ENCODE assay signal across 17 mouse cellular contexts in the genomic region with DNA sequence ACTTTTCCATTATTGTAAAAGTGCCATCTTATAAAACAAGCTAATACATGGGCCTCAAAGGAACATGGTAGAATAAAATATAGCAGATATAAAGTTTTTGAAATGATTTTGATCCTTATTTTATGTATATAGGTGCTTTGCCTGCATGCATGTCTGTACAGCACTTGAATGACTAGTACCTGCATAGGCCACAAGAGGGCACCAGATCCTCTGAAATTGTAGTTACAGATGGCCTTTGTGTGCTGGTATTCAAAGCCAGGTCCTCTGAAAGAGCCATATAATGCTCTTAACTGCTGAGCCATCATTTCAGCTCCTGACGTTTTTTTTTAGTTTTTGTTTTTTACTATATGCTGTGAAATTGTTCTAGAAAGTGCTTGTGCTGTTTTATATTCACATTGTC. TPM values are rescaled to one million over a fixed set of nuclear protein-coding genes. Genes with fewer than 3 reads are reported as not detected.
DNase-seq lines count a peak whose midpoint lies in the region; ATAC-seq and TF ChIP-seq lines count a peak whose summit lies in the region.
"Had no signal": no experiment of that assay in that cellular context is flagged by ENCODE, and none has a peak within 500 bp of the region (broad histone marks: within the 10 kb centered on the region; RNA-seq: fewer than 3 reads in every experiment).

No protein-coding gene starts in this region.

- ATAC-seq in CD4-positive, CD25-positive, alpha-beta regulatory T cell, adult 4 months = no peak
- ATAC-seq in liver, postnatal 0 days = no peak
- ATAC-seq in liver, embryonic 11.5 days (replicated peaks; ENCODE audit: low FRiP score) = no peak
- no peak for ATAC-seq in hindbrain, embryonic 14.5 days (ENCODE audit: low FRiP score)

- H3K27me3 ChIP-seq in liver, postnatal 0 days (ENCODE audit: insufficient read depth, low read length) = no peaks in the 10 kb centered on the region
- no peaks in the 10 kb centered on the region for H3K27me3 ChIP-seq in liver, embryonic 11.5 days (replicated peaks; ENCODE audit: control insufficient read depth, insufficient read depth, low read length)
- H3K27me3 ChIP-seq in hindbrain, embryonic 14.5 days (ENCODE audit: control insufficient read depth, insufficient read depth, low read length) = no peaks in the 10 kb centered on the region
- H3K27me3 ChIP-seq: hindbrain, embryonic 15.5 days; neural tube, embryonic 12.5 days had no signal

- no peak overlapping the region for H3K4me2 ChIP-seq in liver, postnatal 0 days (ENCODE audit: low read depth, low read length)
- no peak overlapping the region for H3K4me2 ChIP-seq in liver, embryonic 11.5 days
- no peak overlapping the region for H3K4me2 ChIP-seq in hindbrain, embryonic 14.5 days (replicated peaks)
- H3K4me2 ChIP-seq: hindbrain, embryonic 15.5 days; neural tube, embryonic 12.5 days had no signal

- H3K4me1 ChIP-seq in liver, postnatal 0 days (ENCODE audit: insufficient read depth) = no peaks in the 10 kb centered on the region
- no peaks in the 10 kb centered on the region for H3K4me1 ChIP-seq in liver, embryonic 11.5 days (replicated peaks; ENCODE audit: control insufficient read depth, insufficient read depth, low read length)
- no peaks in the 10 kb centered on the region for H3K4me1 ChIP-seq in hindbrain, embryonic 14.5 days (replicated peaks; ENCODE audit: control insufficient read depth, insufficient read depth, low read length)
- H3K4me1 ChIP-seq: hindbrain, embryonic 15.5 days; midbrain, embryonic 10.5 days; neural tube, embryonic 12.5 days had no signal

- WGBS in liver, postnatal 0 days (ENCODE audit: insufficient replicate concordance) = 69% methylated on average over 1 of the region's 1 CpGs
- WGBS in liver, embryonic 11.5 days = 68% methylated on average over 1 of the region's 1 CpGs
- 76% methylated on average over 1 of the region's 1 CpGs for WGBS in hindbrain, embryonic 14.5 days

- H3K4me3 ChIP-seq in liver, postnatal 0 days (ENCODE audit: low read depth, low read length) = no peak overlapping the region
- H3K4me3 ChIP-seq in liver, embryonic 11.5 days (ENCODE audit: low read depth, low read length) = no peak overlapping the region
- H3K4me3 ChIP-seq in hindbrain, embryonic 14.5 days (replicated peaks; ENCODE audit: low read length) = no peak overlapping the region
- H3K4me3 ChIP-seq: hindbrain, embryonic 15.5 days; midbrain, embryonic 10.5 days; neural tube, embryonic 12.5 days had no signal

- H3K9ac ChIP-seq in liver, postnatal 0 days (replicated peaks) = no peak overlapping the region
- H3K9ac ChIP-seq in liver, embryonic 11.5 days (ENCODE audit: low read depth, low read length) = no peak overlapping the region
- no peak overlapping the region for H3K9ac ChIP-seq in hindbrain, embryonic 14.5 days
- H3K9ac ChIP-seq: hindbrain, embryonic 15.5 days; neural tube, embryonic 12.5 days had no signal

- H3K9me3 ChIP-seq in liver, postnatal 0 days (ENCODE audit: low read length) = no peaks in the 10 kb centered on the region
- H3K9me3 ChIP-seq in liver, embryonic 11.5 days (ENCODE audit: control insufficient read depth, low read length) = no peaks in the 10 kb centered on the region
- no peaks in the 10 kb centered on the region for H3K9me3 ChIP-seq in hindbrain, embryonic 14.5 days (ENCODE audit: control insufficient read depth, low read length)
- H3K9me3 ChIP-seq: hindbrain, embryonic 15.5 days; midbrain, embryonic 10.5 days; neural tube, embryonic 12.5 days had no signal

- peak; percentile 24 for DNase-seq in CD4-positive, CD25-positive, alpha-beta regulatory T cell, adult 2 months (ENCODE audit: low read depth, low spot score)
- DNase-seq in liver, postnatal 0 days = no peak
- DNase-seq in liver, embryonic 11.5 days (ENCODE audit: low spot score) = no peak
- DNase-seq in B cell, adult 2 months = peak; percentile 5 to 7
- peak; percentile 25 for DNase-seq in ZHBTc4 (ENCODE audit: low read depth, low spot score)
- no peak for DNase-seq in urinary bladder, postnatal 10 days (ENCODE audit: low spot score)
- DNase-seq in hindbrain, embryonic 14.5 days (ENCODE audit: low spot score) = no peak
- DNase-seq: adrenal gland, postnatal 25 days; cerebellum, adult 18-20 months; heart, postnatal 36 days; kidney, adult 11 months; lung, adult 18-20 months had no signal

- H3K36me3 ChIP-seq in liver, postnatal 0 days (replicated peaks; ENCODE audit: insufficient read depth, low read length) = no peaks in the 10 kb centered on the region
- no peaks in the 10 kb centered on the region for H3K36me3 ChIP-seq in liver, embryonic 11.5 days (ENCODE audit: control insufficient read depth, insufficient read depth, low read length)
- no peaks in the 10 kb centered on the region for H3K36me3 ChIP-seq in hindbrain, embryonic 14.5 days (replicated peaks; ENCODE audit: control insufficient read depth, insufficient read depth)
- H3K36me3 ChIP-seq: hindbrain, embryonic 15.5 days; midbrain, embryonic 10.5 days; neural tube, embryonic 12.5 days had no signal

- no peak for TF ChIP-seq EP300 in liver, postnatal 0 days (IDR thresholded peaks at IDR 0.05; ENCODE audit: low read depth)

- TF ChIP-seq CTCF in liver, postnatal 0 days (IDR thresholded peaks at IDR 0.05; ENCODE audit: low read depth) = peak; percentile 28; the same call in 1 of the 2 replicates

- H3K27ac ChIP-seq in liver, postnatal 0 days (ENCODE audit: low read depth) = no peak overlapping the region
- H3K27ac ChIP-seq in liver, embryonic 11.5 days (ENCODE audit: low read depth, low read length) = no peak overlapping the region
- no peak overlapping the region for H3K27ac ChIP-seq in hindbrain, embryonic 14.5 days
- H3K27ac ChIP-seq: hindbrain, embryonic 15.5 days; macrophage; midbrain, embryonic 10.5 days; neural tube, embryonic 12.5 days had no signal

RNA-seq across cellular contexts. Expression of a gene that starts 39.1 kb away (rescaled TPM):
- 10 to 100 TPM; 72.7 to 86.8 TPM for polyA plus RNA-seq in CD4-positive, CD25-positive, alpha-beta regulatory T cell, adult 4 months (2017; shearing (Covaris generic))
- polyA plus RNA-seq in liver, postnatal 0 days (2015; fragmentation: Nextera tagmentation; extraction: Ambion mirVana) = 13.9 and 14.0 TPM in 2 replicates
- polyA plus RNA-seq in liver, embryonic 11.5 days (2014; fragmentation: Nextera tagmentation; extraction: Ambion mirVana) = 33.3 and 40.6 TPM in 2 replicates
- 63.2 and 66.4 TPM in 2 replicates for polyA plus RNA-seq in hindbrain, embryonic 14.5 days (2014; fragmentation: Nextera tagmentation; extraction: Ambion mirVana)

Comparison
In these comparisons a context has a peak if more than half of its experiments do, and no peak if none do; other contexts are left out.
1. DNase-seq: peak in CD4-positive, CD25-positive, alpha-beta regulatory T cell, adult 2 months (single experiment), B cell, adult 2 months (2 of 2) and ZHBTc4 (single experiment); none in liver, postnatal 0 days (single experiment), liver, embryonic 11.5 days (single experiment), urinary bladder, postnatal 10 days (single experiment) and hindbrain, embryonic 14.5 days (single experiment).